Mouse (Mus musculus) neural tube, embryonic 12.5 days (tissue): ENCODE measurements around the gene Prkar2a. TPM values are rescaled to one million over a fixed set of nuclear protein-coding genes. Genes with fewer than 3 reads are reported as not detected.
A peak's percentile ranks its signal among the peaks of the same experiment; 100 is the strongest.
"Not testable (repeated sequence)": the region's sequence is repeated elsewhere in the genome, so short reads cannot be mapped to it uniquely, and the experiment has no call there.

Source experiments
- ATAC-seq: fragments of 200-750 bp; cut with Nextera tagmentation; 2 replicates; pipeline ENCODE4 v1.8.0; 2017; ENCODE audit warnings: low read depth, mild to moderate bottlenecking, moderate TSS enrichment, moderate library complexity; ENCODE audit not compliant: low FRiP score
- H3K27ac ChIP-seq: fragments of 300-500 bp; sonication (generic); 2 replicates; pipeline ENCODE4 v1.5.1; 2016
- H3K27me3 ChIP-seq: fragments of 300-500 bp; sonication (generic); replicated peaks from 2 replicates; pipeline ENCODE4 v1.6.1; 2016; ENCODE audit warnings: mild to moderate bottlenecking
- H3K36me3 ChIP-seq: fragments of 300-500 bp; sonication (generic); 2 replicates; pipeline ENCODE4 v1.6.1; 2016; ENCODE audit warnings: mild to moderate bottlenecking
- H3K4me1 ChIP-seq: fragments of 300-500 bp; sonication (generic); 2 replicates; pipeline ENCODE4 v1.6.1; 2016
- H3K4me2 ChIP-seq: fragments of 300-500 bp; sonication (generic); replicated peaks from 2 replicates; pipeline ENCODE4 v1.6.1; 2016; ENCODE audit warnings: mild to moderate bottlenecking
- H3K4me3 ChIP-seq: fragments of 300-500 bp; sonication (generic); 2 replicates; pipeline ENCODE4 v1.5.1; 2016
- H3K9ac ChIP-seq: fragments of 300-500 bp; sonication (generic); 2 replicates; pipeline ENCODE4 v1.6.1; 2016; ENCODE audit warnings: mild to moderate bottlenecking
- H3K9me3 ChIP-seq: fragments of 300-500 bp; sonication (generic); 2 replicates; pipeline ENCODE4 v1.6.1; 2016; ENCODE audit warnings: mild to moderate bottlenecking
- WGBS: fragments of 180-500 bp; shearing (Covaris S2); methylation state at CpG from one replicate; pipeline ENCODE4 v1.1.7; 2016; 5-methylcytosine and 5-hydroxymethylcytosine counted together
- polyA plus RNA-seq: library from polyadenylated mRNA; unstranded; fragments of >200 nt; fragmentation: Nextera tagmentation; extraction: Ambion mirVana; gene quantifications from 2 replicates; pipeline ENCODE4 v1.2.1, GENCODE M21; 2016

Gene Prkar2a
- 59.2 and 66.4 TPM in 2 replicates for polyA plus RNA-seq

DNA sequence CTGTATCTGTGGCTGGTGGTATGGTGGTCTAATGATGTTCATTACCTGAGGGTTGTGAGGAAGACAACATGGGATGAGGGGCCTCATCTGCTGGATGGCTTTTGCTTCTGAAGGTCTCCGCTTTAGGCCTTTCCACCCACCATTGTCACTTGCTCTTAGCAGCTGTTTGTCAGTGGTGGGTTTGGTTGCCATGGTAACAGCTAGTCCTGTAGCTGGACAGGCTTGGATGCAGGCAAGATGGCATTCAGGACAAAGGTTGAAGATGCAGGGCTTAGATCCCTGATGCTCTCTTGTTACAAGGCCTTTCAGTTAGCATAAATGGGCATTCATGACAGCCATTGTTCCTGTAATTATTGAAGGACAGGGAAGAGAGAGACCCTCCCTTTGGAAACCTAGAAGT, at the start of gene Prkar2a:
Gene Prkar2a (plus strand): TSS at position 209 of the 400 bp plus-strand sequence.
- Histone ChIP-seq H3K4me1 (peaks cover 40% of the 10 kb centered on the region), H3K4me3 (no peak within 1 kb of the TSS), H3K36me3 (no peaks in the 10 kb centered on the region), H3K9me3 (no peaks in the 10 kb centered on the region), H3K27ac (peak within 1 kb of the TSS; percentile 50; the same call in 1 of the 2 replicates), H3K4me2 (no peak within 1 kb of the TSS), H3K27me3 (no peaks in the 10 kb centered on the region), H3K9ac (no peak within 1 kb of the TSS)
- 17% methylated on average over 1 of the region's 1 CpGs for WGBS
- no peak for ATAC-seq

DNA sequence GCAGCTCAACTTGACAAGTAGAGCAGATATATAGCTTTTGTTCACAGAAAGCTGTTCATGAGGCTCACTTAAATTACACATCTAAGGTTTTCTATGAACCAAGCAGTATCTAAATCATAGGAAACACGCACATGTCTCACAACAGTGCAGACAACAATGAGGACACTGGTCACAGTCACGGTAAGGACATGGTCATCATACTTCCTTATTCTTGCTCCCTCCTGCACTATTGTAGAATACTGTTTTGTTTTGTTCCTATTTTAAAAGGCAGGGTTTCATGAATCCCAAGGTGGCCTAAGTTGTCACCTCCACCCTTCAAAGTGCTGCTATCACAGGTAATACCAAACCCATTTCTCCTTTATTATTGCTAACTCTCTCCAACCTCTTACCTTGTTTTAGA, 49.3 kb upstream of the Prkar2a start:
- Histone ChIP-seq H3K27ac (no peak overlapping the region), H3K9ac (no peak overlapping the region), H3K4me3 (no peak overlapping the region), H3K9me3 (no peaks in the 10 kb centered on the region), H3K36me3 (peaks cover 30% of the 10 kb centered on the region; the same call in 1 of the 2 replicates), H3K4me1 (no peaks in the 10 kb centered on the region), H3K27me3 (no peaks in the 10 kb centered on the region), H3K4me2 (no peak overlapping the region)
- ATAC-seq = no peak
- 81% methylated on average over 2 of the region's 2 CpGs for WGBS

DNA sequence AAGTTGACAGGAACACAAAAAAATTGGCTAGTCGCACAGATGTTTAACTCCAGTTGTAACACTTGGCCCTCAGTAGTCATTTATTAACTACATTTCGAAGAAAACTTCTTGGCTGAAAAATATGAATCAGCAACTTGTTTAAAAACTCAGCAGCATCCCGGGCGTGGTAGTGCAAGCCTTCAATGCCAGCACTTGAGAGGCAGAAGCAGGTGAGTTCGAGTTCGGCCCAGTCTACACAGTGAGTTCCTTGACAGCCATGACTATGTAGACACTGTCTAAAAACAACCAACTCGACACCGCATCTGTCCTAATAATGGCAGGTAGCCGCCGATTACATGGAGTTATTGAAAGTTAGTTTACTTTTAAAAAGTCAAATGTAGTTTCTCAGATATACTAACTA, 40.9 kb upstream of the Prkar2a start:
- ATAC-seq = no peak
- 42% methylated on average over 10 of the region's 10 CpGs for WGBS
- Histone ChIP-seq H3K9me3 (no peaks in the 10 kb centered on the region), H3K36me3 (peaks cover 3% of the 10 kb centered on the region; the same call in 1 of the 2 replicates), H3K4me2 (peak overlapping the region; percentile 76), H3K27me3 (no peaks in the 10 kb centered on the region), H3K4me1 (peaks cover 19% of the 10 kb centered on the region), H3K27ac (no peak overlapping the region), H3K9ac (peak overlapping the region; percentile 92), H3K4me3 (peak overlapping the region; percentile 99)

DNA sequence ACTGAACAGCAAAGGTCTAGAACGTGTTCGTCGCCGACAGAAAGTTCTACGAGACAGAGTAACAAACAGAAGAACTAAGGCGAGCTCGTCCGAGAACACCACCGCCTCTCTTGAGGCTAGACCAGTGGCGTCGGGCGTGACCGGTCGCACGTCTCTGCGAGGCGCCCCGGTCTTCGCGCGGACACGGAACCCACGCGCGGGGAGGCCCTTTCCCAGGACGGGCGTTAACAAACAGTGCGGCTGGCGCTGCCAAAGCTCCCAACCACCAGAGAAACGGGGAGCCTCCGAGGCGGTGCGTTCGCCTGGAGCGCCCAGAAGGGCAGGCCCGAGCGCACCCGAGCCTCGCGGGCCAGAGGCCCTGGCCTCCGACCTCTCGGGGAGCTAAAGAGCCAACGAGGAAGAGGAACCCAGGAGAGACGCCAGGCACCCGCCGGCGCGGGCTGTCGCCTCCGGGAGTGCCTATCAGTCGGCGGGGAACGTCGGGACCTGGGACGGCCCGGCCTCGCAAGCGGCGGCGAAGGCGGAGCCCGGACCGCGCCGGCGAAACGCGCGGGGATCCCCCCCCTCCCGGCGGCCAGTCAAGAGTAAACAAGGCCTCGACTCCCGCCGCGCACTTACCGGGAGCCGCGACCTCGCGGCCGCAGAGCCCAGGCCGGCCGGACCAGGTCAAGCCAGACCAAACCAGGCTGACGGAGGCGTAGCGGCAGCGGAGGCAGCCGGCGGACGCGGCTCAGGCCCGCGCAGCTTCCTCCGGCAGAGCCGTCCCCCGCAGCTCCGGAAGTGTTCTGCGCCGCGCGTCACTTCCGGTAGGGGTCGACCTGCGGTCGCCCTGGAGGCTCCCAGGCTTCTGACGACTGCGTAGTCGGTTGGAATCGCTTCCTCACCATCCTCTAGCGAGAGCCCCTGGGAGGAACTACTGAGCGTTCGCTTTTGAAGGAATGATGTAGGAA, 40.2 kb upstream of the Prkar2a start, which contains the start of gene Arih2:
Gene Arih2 (minus strand): TSS at position 776 of the 950 bp plus-strand sequence.
- peak within 1 kb of the TSS; percentile 99 for H3K4me3 ChIP-seq
- no peaks in the 10 kb centered on the region for H3K27me3 ChIP-seq
- ATAC-seq = peak; percentile 98
- H3K27ac ChIP-seq = peak within 1 kb of the TSS; percentile 46
- peak within 1 kb of the TSS; percentile 76 for H3K4me2 ChIP-seq
- H3K36me3 ChIP-seq = no peaks in the 10 kb centered on the region
- peak within 1 kb of the TSS; percentile 92 for H3K9ac ChIP-seq
- peaks cover 19% of the 10 kb centered on the region for H3K4me1 ChIP-seq
- WGBS = under 1% methylated on average over 112 of the region's 112 CpGs
- no peaks in the 10 kb centered on the region for H3K9me3 ChIP-seq

DNA sequence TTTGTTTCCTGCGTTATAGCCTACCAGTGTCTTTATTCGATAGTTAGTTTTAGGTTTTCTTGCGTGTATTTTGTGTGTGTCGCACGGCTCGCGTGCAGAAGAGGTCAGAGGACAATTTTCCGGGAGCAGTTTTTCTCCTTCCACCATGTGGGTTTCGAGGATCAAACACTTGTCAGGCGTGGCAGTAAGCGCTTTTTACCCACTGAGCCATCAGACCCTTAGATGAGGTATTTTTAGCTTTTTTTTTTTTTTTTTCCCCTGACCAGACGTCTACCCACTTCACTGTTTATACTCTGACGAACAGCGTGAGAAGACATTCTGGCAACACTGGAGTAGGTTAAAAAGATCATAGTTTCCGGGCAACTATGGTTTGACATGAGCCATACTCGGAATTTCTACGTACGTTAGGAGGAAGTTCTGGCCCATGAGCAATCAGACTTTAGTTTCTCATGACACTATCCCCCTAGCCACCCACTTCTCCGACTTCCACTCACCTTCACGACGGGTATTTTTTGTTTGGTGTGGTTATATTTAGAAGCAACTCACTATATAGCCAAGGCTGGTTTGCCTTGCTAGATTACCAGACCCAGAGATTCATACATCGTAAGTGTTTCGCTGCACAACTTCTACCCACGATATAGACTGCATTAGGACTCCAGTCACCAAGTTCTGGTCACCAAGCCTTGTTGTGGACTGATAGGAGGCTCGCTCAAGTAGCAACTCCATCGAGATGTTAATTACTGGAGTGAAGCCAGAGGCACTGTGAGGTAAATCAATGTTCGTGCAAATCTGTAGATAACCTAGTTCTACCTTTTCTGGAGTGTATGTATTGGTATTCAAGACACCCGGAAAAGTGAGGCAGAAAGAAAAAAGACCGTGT, 39.3 kb upstream of the Prkar2a start:
- peak overlapping the region; percentile 76 for H3K4me2 ChIP-seq
- H3K27me3 ChIP-seq = no peaks in the 10 kb centered on the region
- peaks cover 19% of the 10 kb centered on the region for H3K4me1 ChIP-seq
- H3K27ac ChIP-seq = no peak overlapping the region
- peak overlapping the region; percentile 92 for H3K9ac ChIP-seq
- H3K4me3 ChIP-seq = peak overlapping the region; percentile 99
- ATAC-seq = no peak
- 34% methylated on average over 29 of the region's 29 CpGs for WGBS
- no peaks in the 10 kb centered on the region for H3K9me3 ChIP-seq
- no peaks in the 10 kb centered on the region for H3K36me3 ChIP-seq

DNA sequence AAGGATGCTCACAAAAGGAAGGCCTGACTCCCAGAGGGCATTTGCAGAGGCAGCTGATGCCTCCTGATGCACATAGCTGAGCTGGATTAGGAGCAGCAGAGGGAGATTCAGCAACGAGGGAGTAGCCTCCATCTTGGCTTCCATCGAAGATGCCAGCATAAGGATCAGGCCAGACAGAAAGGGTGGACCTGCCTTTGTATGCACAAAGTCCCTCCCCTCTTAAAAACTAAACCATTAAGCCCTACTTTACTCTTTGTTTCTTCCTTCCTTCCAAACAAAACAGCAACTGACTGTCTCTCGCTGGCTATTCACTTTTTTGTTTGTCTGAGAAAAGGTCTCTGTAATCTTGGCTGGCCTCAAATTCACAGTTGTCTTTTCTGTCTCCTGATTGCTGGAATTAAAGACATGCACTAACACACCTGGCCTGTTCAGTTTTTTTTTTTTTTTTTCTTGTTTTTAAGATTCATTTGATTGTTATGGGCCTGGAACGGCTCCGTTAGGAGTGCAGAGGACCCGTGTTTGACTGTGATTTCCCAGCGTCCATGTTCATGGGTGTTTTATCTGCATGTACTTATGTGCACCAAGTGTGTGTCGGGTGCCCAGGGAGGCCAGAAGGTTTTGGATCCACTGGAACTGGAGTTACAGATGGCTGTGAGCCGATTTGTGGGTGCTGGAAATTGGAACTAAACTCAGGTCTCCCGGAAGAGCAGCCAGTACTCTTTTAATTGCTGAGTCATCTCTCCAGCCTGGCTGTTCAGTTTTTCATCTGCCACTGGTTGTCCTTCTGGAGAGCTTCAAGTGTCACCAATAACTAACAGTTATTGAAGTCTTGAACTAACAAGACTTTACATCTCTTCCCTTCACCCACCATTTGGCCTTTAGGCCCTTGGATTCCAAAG, 34.3 kb upstream of the Prkar2a start:
- Histone ChIP-seq H3K4me2 (no peak overlapping the region), H3K9ac (no peak overlapping the region), H3K9me3 (no peaks in the 10 kb centered on the region), H3K27me3 (no peaks in the 10 kb centered on the region), H3K4me1 (peaks cover 4% of the 10 kb centered on the region), H3K4me3 (no peak overlapping the region), H3K36me3 (no peaks in the 10 kb centered on the region), H3K27ac (no peak overlapping the region)
- ATAC-seq = no peak
- 82% methylated on average over 10 of the region's 10 CpGs for WGBS

DNA sequence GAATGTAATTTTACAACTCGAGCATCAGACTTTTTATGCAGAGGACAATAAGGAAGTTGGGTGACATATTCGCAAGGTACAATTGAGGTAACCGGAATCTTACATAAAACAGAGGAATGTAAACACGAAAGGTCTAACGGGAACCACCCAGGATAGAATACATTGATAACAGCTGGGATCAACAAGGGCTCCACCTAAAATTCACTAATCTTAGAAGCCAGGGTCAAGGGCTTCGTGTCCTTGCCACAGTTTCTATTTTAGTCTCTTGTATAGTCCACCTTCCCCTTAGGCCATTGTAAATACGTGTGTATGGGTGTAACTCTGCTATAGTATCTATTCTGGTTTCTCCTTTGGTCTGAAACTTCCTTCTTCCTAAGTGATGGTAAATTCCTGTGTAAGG, 33.2 kb upstream of the Prkar2a start:
- not testable (repeated sequence) for H3K9me3 ChIP-seq, H3K27ac ChIP-seq, H3K27me3 ChIP-seq, ATAC-seq, H3K36me3 ChIP-seq, H3K4me3 ChIP-seq, H3K4me2 ChIP-seq, H3K9ac ChIP-seq, H3K4me1 ChIP-seq
- WGBS = 90% methylated on average over 7 of the region's 7 CpGs

DNA sequence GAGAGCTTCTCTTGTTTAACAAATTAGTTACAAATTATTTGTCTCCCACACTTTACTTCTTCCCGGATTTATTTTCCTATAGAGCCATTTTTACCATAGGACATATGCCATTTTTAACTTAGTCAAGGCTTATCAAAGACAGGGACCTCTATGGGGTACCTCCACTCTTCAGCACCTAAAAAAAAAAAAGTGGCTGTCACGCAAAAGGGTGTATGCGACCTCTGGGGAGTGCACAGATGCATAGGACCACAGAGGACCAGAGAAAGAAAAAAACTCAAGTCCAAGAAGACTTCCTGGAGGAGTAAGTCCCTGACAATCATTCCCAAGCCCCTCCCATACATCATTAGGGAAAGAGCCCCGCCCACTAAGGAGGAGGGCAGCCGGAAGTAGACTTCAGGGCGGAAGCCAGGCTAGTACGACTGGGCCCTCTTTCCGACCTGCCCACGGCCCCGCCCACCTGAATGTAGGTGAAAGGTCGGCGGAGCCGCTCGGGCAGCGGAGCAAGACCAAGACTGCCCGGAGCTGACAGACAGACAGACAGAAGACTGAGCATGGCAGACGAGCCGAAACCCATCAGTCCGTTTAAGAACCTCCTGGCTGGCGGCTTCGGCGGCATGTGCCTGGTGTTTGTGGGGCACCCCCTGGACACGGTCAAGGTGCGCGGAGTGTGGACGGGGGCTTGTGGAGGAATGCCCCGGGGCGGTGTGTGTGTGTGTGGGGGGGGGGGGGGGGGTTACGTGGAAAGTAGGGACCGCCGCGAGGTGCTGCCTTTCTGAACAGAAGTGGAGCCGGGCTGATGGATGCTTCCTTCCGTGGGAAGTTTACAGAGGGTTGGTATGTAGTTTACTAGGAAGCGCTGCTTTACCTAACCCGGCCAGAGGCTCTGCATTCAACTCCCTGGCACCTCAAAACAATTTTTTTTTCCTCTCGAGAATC, 27.2 kb upstream of the Prkar2a start, which contains the start of gene Slc25a20:
Gene Slc25a20 (plus strand): TSS at position 412 of the 936 bp plus-strand sequence.
- H3K36me3 ChIP-seq = no peaks in the 10 kb centered on the region
- peak within 1 kb of the TSS; percentile 67 for H3K9ac ChIP-seq
- H3K4me3 ChIP-seq = peak within 1 kb of the TSS; percentile 71
- H3K27ac ChIP-seq = no peak within 1 kb of the TSS
- H3K27me3 ChIP-seq = no peaks in the 10 kb centered on the region
- whole genome bisulfite sequencing = 3% methylated on average over 37 of the region's 37 CpGs
- peak within 1 kb of the TSS; percentile 79 for H3K4me2 ChIP-seq
- no peaks in the 10 kb centered on the region for H3K9me3 ChIP-seq
- peaks cover 10% of the 10 kb centered on the region for H3K4me1 ChIP-seq
- peak; percentile 82 for ATAC-seq

DNA sequence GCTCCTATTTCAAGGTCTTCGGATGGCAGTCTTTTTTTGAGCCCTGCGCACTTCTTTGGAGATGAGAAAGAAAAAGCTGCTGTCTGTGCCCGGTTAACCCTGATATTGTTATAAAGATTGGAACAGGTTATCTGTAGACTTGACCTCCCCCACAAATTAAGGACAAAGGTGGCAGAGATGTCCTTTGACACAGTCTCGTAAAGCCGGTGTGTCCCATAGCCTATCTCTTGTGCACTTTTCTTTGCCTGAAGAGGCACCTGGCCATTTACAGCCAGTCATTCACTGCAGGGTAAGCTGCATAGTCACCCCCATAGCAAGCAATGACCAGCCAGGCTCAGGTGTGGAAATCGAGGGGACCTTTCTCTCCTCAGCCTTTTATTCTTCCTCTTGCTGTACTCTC, 26.5 kb upstream of the Prkar2a start:
- Histone ChIP-seq H3K27ac (no peak overlapping the region), H3K4me3 (peak overlapping the region; percentile 71)
- WGBS = 55% methylated on average over 6 of the region's 6 CpGs

DNA sequence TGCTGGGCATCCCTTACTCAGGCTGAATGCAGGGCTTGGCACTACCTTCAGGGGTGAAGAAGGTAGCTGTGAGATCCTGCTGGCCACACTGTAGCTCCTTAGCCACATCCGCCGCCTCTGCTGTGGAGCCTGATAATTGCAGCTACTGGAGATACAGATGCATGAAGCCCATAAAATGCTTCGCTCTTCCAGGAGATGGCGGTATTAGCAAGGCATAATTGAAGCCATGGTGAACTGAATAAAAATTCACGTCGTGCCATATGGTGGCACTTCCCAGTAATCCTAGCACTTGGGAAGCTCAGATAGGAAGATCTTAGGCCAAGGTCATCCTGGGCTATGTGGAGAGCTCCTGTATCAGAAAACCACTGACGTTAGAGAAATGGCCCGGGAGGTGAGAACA, 19.2 kb upstream of the Prkar2a start:
- H3K4me3 ChIP-seq = no peak overlapping the region
- peaks cover 33% of the 10 kb centered on the region for H3K36me3 ChIP-seq
- no peaks in the 10 kb centered on the region for H3K4me1 ChIP-seq
- H3K27me3 ChIP-seq = no peaks in the 10 kb centered on the region
- no peak overlapping the region for H3K9ac ChIP-seq
- no peak overlapping the region for H3K4me2 ChIP-seq
- ATAC-seq = no peak
- 61% methylated on average over 8 of the region's 8 CpGs for WGBS
- no peak overlapping the region for H3K27ac ChIP-seq
- no peaks in the 10 kb centered on the region for H3K9me3 ChIP-seq

More for the DNA sequence above, 26.5 kb upstream of the Prkar2a start:
- Histone ChIP-seq H3K36me3 (peaks cover 3% of the 10 kb centered on the region; the same call in 1 of the 2 replicates), H3K4me1 (peaks cover 10% of the 10 kb centered on the region), H3K4me2 (peak overlapping the region; percentile 79), H3K27me3 (no peaks in the 10 kb centered on the region), H3K9ac (no peak overlapping the region), H3K9me3 (no peaks in the 10 kb centered on the region)
- no peak for ATAC-seq
